Comparison of ENCODE assay signal across 29 mouse cellular contexts in genomic region chr14:114960273-114960672, GRCm38 (mm10).
DNase-seq lines count a peak whose midpoint lies in the region; ATAC-seq lines count a peak whose summit lies in the region.
"Had no signal": no experiment of that assay in that cellular context is flagged by ENCODE, and none has a peak within 500 bp of the region (broad histone marks: within the 10 kb centered on the region; RNA-seq: fewer than 3 reads in every experiment).

No protein-coding gene starts in this region.

- peaks cover 10% of the 10 kb centered on the region; the same call in 1 of the 2 replicates for H3K4me1 ChIP-seq in heart, embryonic 11.5 days (ENCODE audit: control insufficient read depth, insufficient read depth, low read length)
- peaks cover 20% of the 10 kb centered on the region for H3K4me1 ChIP-seq in heart, embryonic 10.5 days
- H3K4me1 ChIP-seq in kidney, embryonic 15.5 days, result no peaks in the 10 kb centered on the region
- H3K4me1 ChIP-seq: embryonic facial prominence, embryonic 12.5 days; hindbrain, embryonic 15.5 days; limb, embryonic 15.5 days; liver, embryonic 13.5 days; stomach, embryonic 15.5 days had no signal

- ATAC-seq in heart, embryonic 11.5 days (replicated peaks; ENCODE audit: insufficient number of reproducible peaks, low FRiP score, low TSS enrichment), result no peak
- no peak for ATAC-seq in kidney, embryonic 15.5 days (replicated peaks; ENCODE audit: low FRiP score)
- ATAC-seq: inflammation-experienced regulatory T-cells, adult 6 months; lung, postnatal 0 days had no signal

- intact Hi-C loops in heart, postnatal 25 days (cut with DNase I), result no loop called here

- H3K4me3 ChIP-seq in heart, embryonic 11.5 days (ENCODE audit: low read depth, low read length), result no peak overlapping the region
- no peak overlapping the region for H3K4me3 ChIP-seq in heart, embryonic 10.5 days
- H3K4me3 ChIP-seq in kidney, embryonic 15.5 days (replicated peaks), result no peak overlapping the region
- H3K4me3 ChIP-seq: embryonic facial prominence, embryonic 12.5 days; heart, embryonic 15.5 days; hindbrain, embryonic 10.5 days; hindbrain, embryonic 15.5 days; limb, embryonic 10.5 days; limb, embryonic 15.5 days; liver, embryonic 13.5 days; stomach, embryonic 15.5 days had no signal

- no peak for DNase-seq in heart, embryonic 10.5 days (ENCODE audit: low spot score)
- peak; percentile 21 for DNase-seq in heart, postnatal 4 days
- DNase-seq in heart, postnatal 25 days (ENCODE audit: low spot score), result no peak
- peak; percentile 5 to 14 for DNase-seq in kidney, postnatal 36 days
- DNase-seq: adrenal gland, postnatal 25 days; B cell, adult 2 months; cerebellum, adult 11-12 months; cerebellum, adult 9-11 months; embryo, embryonic 11 days; kidney, adult 18-20 months; layer of hippocampus, adult 9-11 months; liver, embryonic 13.5 days; lung, postnatal 4 days; midbrain, embryonic 14.5 days; right cerebral cortex, postnatal 25 days; thymus, adult 18-20 months; thymus, postnatal 25 days had no signal

- no peaks in the 10 kb centered on the region for H3K9me3 ChIP-seq in heart, embryonic 11.5 days (replicated peaks; ENCODE audit: control insufficient read depth, low read length)
- H3K9me3 ChIP-seq in heart, embryonic 10.5 days, result no peaks in the 10 kb centered on the region
- no peaks in the 10 kb centered on the region for H3K9me3 ChIP-seq in kidney, embryonic 15.5 days (replicated peaks)
- H3K9me3 ChIP-seq: embryonic facial prominence, embryonic 12.5 days; heart, embryonic 15.5 days; hindbrain, embryonic 10.5 days; hindbrain, embryonic 15.5 days; limb, embryonic 10.5 days; limb, embryonic 15.5 days; liver, embryonic 13.5 days; megakaryocyte, embryonic 14.5 days; stomach, embryonic 15.5 days had no signal

- H3K27me3 ChIP-seq in heart, embryonic 11.5 days (ENCODE audit: control insufficient read depth, insufficient read depth, low read length), result no peaks in the 10 kb centered on the region
- H3K27me3 ChIP-seq in heart, embryonic 10.5 days (ENCODE audit: insufficient read depth, poor library complexity, severe bottlenecking), result no peaks in the 10 kb centered on the region
- no peaks in the 10 kb centered on the region for H3K27me3 ChIP-seq in kidney, embryonic 15.5 days
- H3K27me3 ChIP-seq: embryonic facial prominence, embryonic 12.5 days; heart, embryonic 15.5 days; hindbrain, embryonic 15.5 days; limb, embryonic 15.5 days; liver, embryonic 13.5 days; megakaryocyte, embryonic 14.5 days; stomach, embryonic 15.5 days had no signal

- H3K27ac ChIP-seq in heart, embryonic 11.5 days (ENCODE audit: low read depth, low read length), result no peak overlapping the region
- H3K27ac ChIP-seq in heart, embryonic 10.5 days, result no peak overlapping the region
- H3K27ac ChIP-seq in kidney, embryonic 15.5 days, result no peak overlapping the region
- H3K27ac ChIP-seq: embryonic facial prominence, embryonic 12.5 days; heart, embryonic 15.5 days; hindbrain, embryonic 15.5 days; limb, embryonic 10.5 days; limb, embryonic 15.5 days; liver, embryonic 13.5 days; stomach, embryonic 15.5 days had no signal

- peak overlapping the region; percentile 3; the same call in 1 of the 2 replicates for H3K4me2 ChIP-seq in heart, embryonic 11.5 days
- no peak overlapping the region for H3K4me2 ChIP-seq in kidney, embryonic 15.5 days
- H3K4me2 ChIP-seq: embryonic facial prominence, embryonic 12.5 days; heart, embryonic 15.5 days; hindbrain, embryonic 15.5 days; limb, embryonic 15.5 days; liver, embryonic 13.5 days; stomach, embryonic 15.5 days had no signal

- no peak overlapping the region for H3K9ac ChIP-seq in heart, embryonic 11.5 days (ENCODE audit: low read depth, low read length)
- no peak overlapping the region for H3K9ac ChIP-seq in kidney, embryonic 15.5 days
- H3K9ac ChIP-seq: embryonic facial prominence, embryonic 12.5 days; heart, embryonic 15.5 days; hindbrain, embryonic 15.5 days; limb, embryonic 15.5 days; liver, embryonic 13.5 days; stomach, embryonic 15.5 days had no signal

- H3K36me3 ChIP-seq in heart, embryonic 11.5 days (ENCODE audit: control insufficient read depth, insufficient read depth, low read length), result no peaks in the 10 kb centered on the region
- no peaks in the 10 kb centered on the region for H3K36me3 ChIP-seq in heart, embryonic 10.5 days
- H3K36me3 ChIP-seq in kidney, embryonic 15.5 days, result no peaks in the 10 kb centered on the region
- H3K36me3 ChIP-seq: embryonic facial prominence, embryonic 12.5 days; heart, embryonic 15.5 days; hindbrain, embryonic 10.5 days; hindbrain, embryonic 15.5 days; limb, embryonic 10.5 days; limb, embryonic 15.5 days; liver, embryonic 13.5 days; stomach, embryonic 15.5 days had no signal

- 7% methylated on average over 5 of the region's 5 CpGs for WGBS in heart, embryonic 11.5 days (ENCODE audit: insufficient replicate concordance)
- WGBS in heart, embryonic 10.5 days, result 14% methylated on average over 5 of the region's 5 CpGs
- WGBS in kidney, embryonic 15.5 days, result 60% methylated on average over 5 of the region's 5 CpGs

Comparison
In these comparisons a context has a peak if more than half of its experiments do, and no peak if none do; other contexts are left out.
1. DNase-seq: peak in heart, postnatal 4 days (single experiment) and kidney, postnatal 36 days (2 of 2); none in heart, embryonic 10.5 days (single experiment) and heart, postnatal 25 days (single experiment).